18 mouse cellular contexts compared by ENCODE assay signal in the genomic region with DNA sequence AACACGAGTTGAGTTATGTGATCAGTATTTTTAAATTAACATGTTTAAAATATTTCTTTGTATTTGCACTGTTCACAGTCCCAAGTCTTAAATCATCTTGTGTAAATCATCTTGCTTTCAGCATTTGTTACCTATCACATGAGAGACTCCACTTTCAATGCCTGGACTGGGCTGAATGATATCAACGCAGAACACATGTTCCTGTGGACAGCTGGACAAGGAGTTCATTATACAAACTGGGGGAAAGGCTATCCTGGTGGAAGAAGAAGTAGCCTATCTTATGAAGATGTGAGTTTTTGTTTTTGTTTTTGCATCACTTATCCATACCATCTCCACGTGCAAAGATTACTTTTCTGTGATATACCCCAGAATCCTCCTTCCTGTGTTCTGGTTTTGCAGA.
DNase-seq lines count a peak whose midpoint lies in the region; ATAC-seq and TF ChIP-seq lines count a peak whose summit lies in the region.
"Had no signal": no experiment of that assay in that cellular context is flagged by ENCODE, and none has a peak within 500 bp of the region (broad histone marks: within the 10 kb centered on the region; RNA-seq: fewer than 3 reads in every experiment).

No protein-coding gene starts in this region.

- no peak for TF ChIP-seq POLR2A in myocyte (IDR thresholded peaks at IDR 0.05; ENCODE audit: insufficient read length, low read depth)

- no peaks in the 10 kb centered on the region for H3K4me1 ChIP-seq in hindbrain, embryonic 14.5 days (replicated peaks; ENCODE audit: control insufficient read depth, insufficient read depth, low read length)

- no peak for ATAC-seq in hindbrain, embryonic 14.5 days (ENCODE audit: low FRiP score)
- ATAC-seq: activated CD4-positive, CD25-positive, alpha-beta regulatory T cell, adult 4 months; CD4-positive, CD25-positive, alpha-beta regulatory T cell, adult 4 months; Patski had no signal

- H3K4me2 ChIP-seq in myocyte (ENCODE audit: low read depth) = no peak overlapping the region
- no peak overlapping the region for H3K4me2 ChIP-seq in hindbrain, embryonic 14.5 days (replicated peaks)

- no peaks in the 10 kb centered on the region for H3K27me3 ChIP-seq in myocyte (ENCODE audit: control insufficient read depth, insufficient read depth, insufficient read length)
- no peaks in the 10 kb centered on the region for H3K27me3 ChIP-seq in hindbrain, embryonic 14.5 days (ENCODE audit: control insufficient read depth, insufficient read depth, low read length)
- H3K27me3 ChIP-seq: CH12.LX, Patski had no signal

- H3K36me3 ChIP-seq in myocyte (ENCODE audit: control insufficient read depth, insufficient read depth) = no peaks in the 10 kb centered on the region
- H3K36me3 ChIP-seq in hindbrain, embryonic 14.5 days (replicated peaks; ENCODE audit: control insufficient read depth, insufficient read depth) = no peaks in the 10 kb centered on the region
- H3K36me3 ChIP-seq: G1E had no signal

- no peak for DNase-seq in hindbrain, embryonic 14.5 days (ENCODE audit: low spot score)
- DNase-seq: adrenal gland, adult 2 months; adrenal gland, adult 8-10 months; adrenal gland, postnatal 10 days; adrenal gland, postnatal 14 days; adrenal gland, postnatal 25 days; adrenal gland, postnatal 36 days; B cell, adult 2 months; cerebellum, adult 11 months; cerebellum, adult 11-12 months; cerebellum, adult 18-20 months; cerebellum, adult 2 months had no signal

- 87% methylated on average over 3 of the region's 3 CpGs for WGBS in hindbrain, embryonic 14.5 days

- no peak overlapping the region for H3K27ac ChIP-seq in hindbrain, embryonic 14.5 days

- H3K79me2 ChIP-seq in myocyte (ENCODE audit: control insufficient read depth, insufficient read depth) = no peaks in the 10 kb centered on the region

- peaks cover 8% of the 10 kb centered on the region; the same call in 1 of the 2 replicates for H3K9me3 ChIP-seq in hindbrain, embryonic 14.5 days (ENCODE audit: control insufficient read depth, low read length)
- H3K9me3 ChIP-seq: G1E had no signal

- H3K9ac ChIP-seq in hindbrain, embryonic 14.5 days = no peak overlapping the region

- H3ac ChIP-seq in myocyte (ENCODE audit: control insufficient read depth, insufficient read length) = no peak overlapping the region

- H3K4me3 ChIP-seq in myocyte = no peak overlapping the region
- H3K4me3 ChIP-seq in hindbrain, embryonic 14.5 days (replicated peaks; ENCODE audit: low read length) = no peak overlapping the region

TF ChIP-seq in myocyte, 11 proteins besides CTCF, POLR2A, EP300 and RAD21:
- TF ChIP-seq REST (IDR thresholded peaks at IDR 0.05; ENCODE audit: insufficient read depth, insufficient read length) (no peak), MYOG (IDR thresholded peaks at IDR 0.05; ENCODE audit: control insufficient read depth in 1 of 3, insufficient read depth in 1 of 3, insufficient read length in 2 of 3, low read depth in 2 of 3) (no peak), MYOD1 (IDR thresholded peaks at IDR 0.05; ENCODE audit: control insufficient read depth in 1 of 3, insufficient read length in 2 of 3, low read depth in 2 of 3) (peak in 2 of 3 experiments; percentile 51 to 63), POLR2AphosphoS2 (IDR thresholded peaks at IDR 0.05; ENCODE audit: insufficient read length, low read depth) (no peak), CEBPB (IDR thresholded peaks at IDR 0.05; ENCODE audit: insufficient read depth, poor library complexity, severe bottlenecking) (no peak), MAX (IDR thresholded peaks at IDR 0.05; ENCODE audit: low read depth) (no peak)
